Mouse (Mus musculus): ENCODE measurements around the gene Zfp786.

DNA sequence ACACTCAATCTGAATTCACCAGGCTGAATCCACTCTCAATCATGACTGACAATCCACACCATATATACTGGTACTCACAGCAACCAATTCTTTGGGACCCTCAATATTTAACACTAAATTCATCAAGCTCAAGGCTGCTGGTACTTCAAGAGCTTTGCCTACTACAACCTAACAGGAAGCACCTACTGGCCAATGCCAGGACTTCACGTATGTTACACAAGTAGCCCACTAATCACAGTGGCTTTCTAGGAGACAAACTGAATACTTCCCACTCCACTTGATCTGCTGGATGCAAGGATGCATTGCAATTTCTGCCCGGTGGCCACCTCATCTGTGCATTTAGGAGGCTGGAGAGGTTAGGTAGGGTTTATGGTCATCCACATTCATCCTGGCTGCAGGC is 20.5 kb downstream of the Zfp786 start:
- no peak for TF ChIP-seq POLR2A (IDR thresholded peaks at IDR 0.05; ENCODE audit: low read depth, low read length)
- TF ChIP-seq CTCF (conservative IDR thresholded peaks at IDR 0.05; ENCODE audit: insufficient read depth, insufficient read length, low read depth, low read length) = no peak

All from kidney, adult 2 months (tissue).